Mouse (Mus musculus): ENCODE data around the gene Rem2.

- TF ChIP-seq CTCF (IDR thresholded peaks at IDR 0.05; ENCODE audit: low read depth) (no peak), EP300 (IDR thresholded peaks at IDR 0.05; ENCODE audit: low read depth) (no peak)
Observed at GRCm38 (mm10) chr14:54442548-54442947, 33.4 kb upstream of the Rem2 start.
